Mouse (Mus musculus): ENCODE data around the gene Casp9. TPM values are rescaled to one million over a fixed set of nuclear protein-coding genes. Genes with fewer than 3 reads are reported as not detected.

Gene Casp9
- polyA plus RNA-seq, 1 experiment from 2014 or later: 24.3 TPM

DNA sequence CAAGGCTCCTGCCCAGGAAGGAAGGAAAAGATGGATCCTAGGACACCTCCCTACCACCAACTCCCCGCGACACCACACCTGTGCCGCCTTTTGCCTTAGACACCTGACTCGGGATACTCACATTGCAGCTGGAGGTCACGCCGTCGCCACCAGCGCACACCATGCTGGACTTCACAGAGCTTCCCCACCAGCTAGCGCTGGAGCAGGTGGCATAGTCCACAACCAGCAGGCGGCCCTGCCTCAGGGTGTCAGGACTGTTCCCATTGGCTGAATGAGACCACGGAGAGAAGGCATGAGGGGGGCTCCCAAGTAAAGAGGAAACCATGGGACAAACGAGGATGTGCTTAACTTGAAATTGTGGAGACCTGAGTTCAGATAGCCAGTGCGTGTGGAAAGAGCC is 25.4 kb downstream of the Casp9 start:
- no peak for ATAC-seq (ENCODE audit: low FRiP score, low TSS enrichment)
- H3K9ac ChIP-seq (ENCODE audit: low read depth, low read length): no peak overlapping the region
- H3K27me3 ChIP-seq (ENCODE audit: control insufficient read depth, insufficient read depth, low read length): no peaks in the 10 kb centered on the region
- WGBS: 87% methylated on average over 13 of the region's 13 CpGs
- no peaks in the 10 kb centered on the region for H3K9me3 ChIP-seq (ENCODE audit: control insufficient read depth, low read length)
- H3K4me1 ChIP-seq (ENCODE audit: control insufficient read depth, insufficient read depth, low read length): no peaks in the 10 kb centered on the region
- no peak overlapping the region for H3K4me2 ChIP-seq (replicated peaks; ENCODE audit: low read depth, low read length)
- H3K27ac ChIP-seq (ENCODE audit: low read depth, low read length): no peak overlapping the region
- H3K36me3 ChIP-seq (ENCODE audit: control insufficient read depth, insufficient read depth, low read length): peaks cover 12% of the 10 kb centered on the region; the same call in 1 of the 2 replicates
- no peak overlapping the region for H3K4me3 ChIP-seq (ENCODE audit: low read length)

- H3K27ac ChIP-seq (ENCODE audit: low read depth, low read length): no peak overlapping the region
- no peaks in the 10 kb centered on the region for H3K4me1 ChIP-seq (ENCODE audit: control insufficient read depth, insufficient read depth, low read length)
- H3K9me3 ChIP-seq (ENCODE audit: control insufficient read depth, low read length): no peaks in the 10 kb centered on the region
- no peak overlapping the region for H3K4me3 ChIP-seq (ENCODE audit: low read length)
- no peaks in the 10 kb centered on the region for H3K27me3 ChIP-seq (ENCODE audit: control insufficient read depth, insufficient read depth, low read length)
- ATAC-seq (ENCODE audit: low FRiP score, low TSS enrichment): no peak
- H3K36me3 ChIP-seq (ENCODE audit: control insufficient read depth, insufficient read depth, low read length): peaks cover 8% of the 10 kb centered on the region; the same call in 1 of the 2 replicates
- no peak overlapping the region for H3K9ac ChIP-seq (ENCODE audit: low read depth, low read length)
- H3K4me2 ChIP-seq (replicated peaks; ENCODE audit: low read depth, low read length): no peak overlapping the region
- 93% methylated on average over 7 of the region's 7 CpGs for WGBS
Observed at GRCm38 (mm10) chr4:141819316-141819715, 25.9 kb downstream of the Casp9 start.

GRCm38 (mm10) chr4:141821178-141821577 is 27.8 kb downstream of the Casp9 start:
- Histone ChIP-seq H3K9ac (ENCODE audit: low read depth, low read length) (no peak overlapping the region), H3K36me3 (ENCODE audit: control insufficient read depth, insufficient read depth, low read length) (no peaks in the 10 kb centered on the region), H3K27me3 (ENCODE audit: control insufficient read depth, insufficient read depth, low read length) (no peaks in the 10 kb centered on the region), H3K9me3 (ENCODE audit: control insufficient read depth, low read length) (no peaks in the 10 kb centered on the region), H3K27ac (ENCODE audit: low read depth, low read length) (no peak overlapping the region), H3K4me3 (ENCODE audit: low read length) (no peak overlapping the region), H3K4me2 (replicated peaks; ENCODE audit: low read depth, low read length) (no peak overlapping the region), H3K4me1 (ENCODE audit: control insufficient read depth, insufficient read depth, low read length) (no peaks in the 10 kb centered on the region)
- 72% methylated on average over 3 of the region's 3 CpGs for WGBS
- no peak for ATAC-seq (ENCODE audit: low FRiP score, low TSS enrichment)

DNA sequence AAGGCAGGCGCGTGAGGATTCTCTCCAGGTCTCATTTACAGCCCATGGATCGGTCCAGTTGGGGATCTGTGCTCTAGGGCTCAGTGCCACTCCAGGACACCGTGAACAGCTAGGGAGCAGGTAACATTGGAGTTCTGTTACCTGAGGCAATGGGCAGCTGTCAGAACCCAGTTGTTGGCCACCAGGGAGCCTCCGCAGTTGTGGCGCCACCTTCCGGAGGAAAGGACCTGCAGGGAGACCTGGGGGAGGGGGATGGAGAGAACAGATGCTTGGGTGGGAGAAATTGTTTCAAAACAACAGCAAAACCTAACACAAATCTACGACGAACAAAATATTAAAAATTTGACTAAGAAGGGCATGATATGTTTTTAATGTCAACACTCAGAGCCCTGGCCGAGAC is 28.7 kb downstream of the Casp9 start:
- ATAC-seq (ENCODE audit: low FRiP score, low TSS enrichment): no peak
- no peaks in the 10 kb centered on the region for H3K4me1 ChIP-seq (ENCODE audit: control insufficient read depth, insufficient read depth, low read length)
- H3K27ac ChIP-seq (ENCODE audit: low read depth, low read length): no peak overlapping the region
- no peak overlapping the region for H3K4me3 ChIP-seq (ENCODE audit: low read length)
- H3K36me3 ChIP-seq (ENCODE audit: control insufficient read depth, insufficient read depth, low read length): no peaks in the 10 kb centered on the region
- no peaks in the 10 kb centered on the region for H3K9me3 ChIP-seq (ENCODE audit: control insufficient read depth, low read length)
- H3K27me3 ChIP-seq (ENCODE audit: control insufficient read depth, insufficient read depth, low read length): no peaks in the 10 kb centered on the region
- no peak overlapping the region for H3K9ac ChIP-seq (ENCODE audit: low read depth, low read length)
- 77% methylated on average over 10 of the region's 10 CpGs for WGBS
- no peak overlapping the region for H3K4me2 ChIP-seq (replicated peaks; ENCODE audit: low read depth, low read length)

- H3K4me1 ChIP-seq (ENCODE audit: control insufficient read depth, insufficient read depth, low read length): no peaks in the 10 kb centered on the region
- no peak overlapping the region for H3K4me2 ChIP-seq (replicated peaks; ENCODE audit: low read depth, low read length)
- no peaks in the 10 kb centered on the region for H3K36me3 ChIP-seq (ENCODE audit: control insufficient read depth, insufficient read depth, low read length)
- H3K27me3 ChIP-seq (ENCODE audit: control insufficient read depth, insufficient read depth, low read length): no peaks in the 10 kb centered on the region
- no peaks in the 10 kb centered on the region for H3K9me3 ChIP-seq (ENCODE audit: control insufficient read depth, low read length)
- 69% methylated on average over 3 of the region's 3 CpGs for WGBS
- H3K4me3 ChIP-seq (ENCODE audit: low read length): no peak overlapping the region
- no peak overlapping the region for H3K9ac ChIP-seq (ENCODE audit: low read depth, low read length)
- no peak overlapping the region for H3K27ac ChIP-seq (ENCODE audit: low read depth, low read length)
- no peak for ATAC-seq (ENCODE audit: low FRiP score, low TSS enrichment)
Observed at GRCm38 (mm10) chr4:141822979-141823378, 29.6 kb downstream of the Casp9 start.

GRCm38 (mm10) chr4:141826060-141826459 is 32.6 kb downstream of the Casp9 start, which contains the start of gene Cela2a:
TSS of gene Cela2a (minus strand) at chr4:141826160.
- no peak for ATAC-seq (ENCODE audit: low FRiP score, low TSS enrichment)
- H3K4me1 ChIP-seq (ENCODE audit: control insufficient read depth, insufficient read depth, low read length): no peaks in the 10 kb centered on the region
- 75% methylated on average over 5 of the region's 5 CpGs for WGBS
- no peak within 1 kb of the TSS for H3K4me3 ChIP-seq (ENCODE audit: low read length)
- no peaks in the 10 kb centered on the region for H3K36me3 ChIP-seq (ENCODE audit: control insufficient read depth, insufficient read depth, low read length)
- no peak within 1 kb of the TSS for H3K27ac ChIP-seq (ENCODE audit: low read depth, low read length)
- no peaks in the 10 kb centered on the region for H3K27me3 ChIP-seq (ENCODE audit: control insufficient read depth, insufficient read depth, low read length)
- H3K4me2 ChIP-seq (replicated peaks; ENCODE audit: low read depth, low read length): no peak within 1 kb of the TSS
- no peak within 1 kb of the TSS for H3K9ac ChIP-seq (ENCODE audit: low read depth, low read length)
- H3K9me3 ChIP-seq (ENCODE audit: control insufficient read depth, low read length): no peaks in the 10 kb centered on the region

DNA sequence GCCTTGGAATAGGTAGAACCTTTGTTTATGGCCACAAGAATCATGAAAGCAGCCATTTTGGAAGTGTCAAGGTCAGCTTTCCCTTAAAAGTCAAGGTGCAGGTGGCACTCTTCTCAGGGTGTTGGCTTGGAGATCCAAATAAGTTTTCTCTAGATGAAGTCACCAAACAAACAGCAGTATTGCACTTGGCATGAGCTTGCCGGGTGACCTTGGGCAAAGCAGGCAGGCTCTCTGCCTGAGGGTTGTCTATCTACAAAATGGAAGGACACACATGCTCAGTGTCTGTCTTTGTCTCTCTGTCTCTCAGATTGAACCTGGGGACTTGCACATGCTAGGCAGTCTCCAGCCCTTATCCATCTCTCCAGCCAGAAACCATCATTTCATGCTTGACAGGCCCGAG is 34.0 kb downstream of the Casp9 start:
- Histone ChIP-seq H3K9ac (ENCODE audit: low read depth, low read length) (no peak overlapping the region), H3K4me2 (replicated peaks; ENCODE audit: low read depth, low read length) (no peak overlapping the region), H3K9me3 (ENCODE audit: control insufficient read depth, low read length) (no peaks in the 10 kb centered on the region), H3K36me3 (ENCODE audit: control insufficient read depth, insufficient read depth, low read length) (no peaks in the 10 kb centered on the region), H3K4me3 (ENCODE audit: low read length) (no peak overlapping the region), H3K27me3 (ENCODE audit: control insufficient read depth, insufficient read depth, low read length) (no peaks in the 10 kb centered on the region), H3K4me1 (ENCODE audit: control insufficient read depth, insufficient read depth, low read length) (no peaks in the 10 kb centered on the region), H3K27ac (ENCODE audit: low read depth, low read length) (no peak overlapping the region)
- WGBS: 84% methylated on average over 2 of the region's 2 CpGs
- no peak for ATAC-seq (ENCODE audit: low FRiP score, low TSS enrichment)

DNA sequence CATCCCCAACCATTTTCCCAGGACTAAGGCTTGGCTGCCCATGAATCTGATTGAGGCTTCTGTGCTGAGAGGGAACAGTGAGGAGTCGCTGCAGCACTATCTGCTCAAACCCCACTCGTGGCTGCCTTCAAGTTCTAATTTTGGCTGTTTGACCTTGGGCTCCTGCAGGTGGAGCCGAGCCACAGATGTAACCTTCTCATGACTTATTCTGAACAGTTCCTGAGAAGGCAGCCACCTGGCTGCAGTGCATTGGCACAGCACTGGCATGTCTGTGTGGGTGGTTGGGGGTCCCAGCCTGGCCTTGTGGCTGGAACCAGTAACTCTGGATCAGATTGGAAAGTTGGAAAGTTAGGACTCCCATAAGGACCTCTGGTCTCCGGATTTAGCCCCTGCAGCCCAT is 34.8 kb downstream of the Casp9 start:
- H3K4me3 ChIP-seq (ENCODE audit: low read length): no peak overlapping the region
- H3K27ac ChIP-seq (ENCODE audit: low read depth, low read length): no peak overlapping the region
- H3K36me3 ChIP-seq (ENCODE audit: control insufficient read depth, insufficient read depth, low read length): no peaks in the 10 kb centered on the region
- H3K4me2 ChIP-seq (replicated peaks; ENCODE audit: low read depth, low read length): no peak overlapping the region
- H3K9ac ChIP-seq (ENCODE audit: low read depth, low read length): no peak overlapping the region
- no peak for ATAC-seq (ENCODE audit: low FRiP score, low TSS enrichment)
- no peaks in the 10 kb centered on the region for H3K4me1 ChIP-seq (ENCODE audit: control insufficient read depth, insufficient read depth, low read length)
- no peaks in the 10 kb centered on the region for H3K27me3 ChIP-seq (ENCODE audit: control insufficient read depth, insufficient read depth, low read length)
- WGBS: 59% methylated on average over 4 of the region's 4 CpGs
- H3K9me3 ChIP-seq (ENCODE audit: control insufficient read depth, low read length): no peaks in the 10 kb centered on the region

DNA sequence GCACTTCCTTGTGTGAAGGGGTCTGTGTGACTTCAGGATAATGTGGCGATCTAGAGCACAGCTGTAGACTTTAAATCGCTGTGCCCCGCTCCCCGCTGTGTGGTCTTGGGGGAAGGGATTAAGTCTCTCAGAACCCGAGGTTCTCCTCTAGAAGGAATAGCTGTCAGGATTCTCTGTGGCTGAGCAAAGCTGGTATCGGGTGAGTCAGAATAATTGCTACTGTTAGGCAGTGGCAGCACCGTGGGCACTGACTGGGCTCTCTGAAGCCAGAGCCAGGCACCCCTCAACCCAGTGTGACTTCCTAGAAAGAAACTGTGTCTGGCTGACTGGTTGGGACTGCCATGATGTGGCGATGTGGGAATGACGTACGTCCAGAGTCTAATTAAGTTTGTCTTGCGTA is 37.0 kb downstream of the Casp9 start:
- Histone ChIP-seq H3K27me3 (ENCODE audit: control insufficient read depth, insufficient read depth, low read length) (no peaks in the 10 kb centered on the region), H3K9me3 (ENCODE audit: control insufficient read depth, low read length) (no peaks in the 10 kb centered on the region), H3K4me3 (ENCODE audit: low read length) (no peak overlapping the region), H3K4me2 (replicated peaks; ENCODE audit: low read depth, low read length) (no peak overlapping the region), H3K27ac (ENCODE audit: low read depth, low read length) (no peak overlapping the region), H3K36me3 (ENCODE audit: control insufficient read depth, insufficient read depth, low read length) (no peaks in the 10 kb centered on the region), H3K4me1 (ENCODE audit: control insufficient read depth, insufficient read depth, low read length) (no peaks in the 10 kb centered on the region), H3K9ac (ENCODE audit: low read depth, low read length) (no peak overlapping the region)
- 60% methylated on average over 11 of the region's 11 CpGs for WGBS
- no peak for ATAC-seq (ENCODE audit: low FRiP score, low TSS enrichment)

- ATAC-seq (ENCODE audit: low FRiP score, low TSS enrichment): no peak
- H3K4me3 ChIP-seq (ENCODE audit: low read length): no peak overlapping the region
Observed at GRCm38 (mm10) chr4:141831361-141831760, 37.9 kb downstream of the Casp9 start.

More at GRCm38 (mm10) chr4:141831361-141831760, 37.9 kb downstream of the Casp9 start:
- Histone ChIP-seq H3K4me1 (ENCODE audit: control insufficient read depth, insufficient read depth, low read length) (no peaks in the 10 kb centered on the region), H3K27me3 (ENCODE audit: control insufficient read depth, insufficient read depth, low read length) (no peaks in the 10 kb centered on the region), H3K9me3 (ENCODE audit: control insufficient read depth, low read length) (no peaks in the 10 kb centered on the region), H3K9ac (ENCODE audit: low read depth, low read length) (no peak overlapping the region), H3K27ac (ENCODE audit: low read depth, low read length) (no peak overlapping the region), H3K4me2 (replicated peaks; ENCODE audit: low read depth, low read length) (no peak overlapping the region), H3K36me3 (ENCODE audit: control insufficient read depth, insufficient read depth, low read length) (no peaks in the 10 kb centered on the region)
- WGBS: 77% methylated on average over 7 of the region's 7 CpGs
